Mouse (Mus musculus): ENCODE results near the gene Tfcp2. TPM values are rescaled to one million over a fixed set of nuclear protein-coding genes. Genes with fewer than 3 reads are reported as not detected.

Tfcp2 gene
- polyA plus RNA-seq (2014; fragmentation: Illumina TruSeq; extraction: RNeasy Lipid Tissue Mini Kit (QIAGEN cat#74804); ENCODE audit: low read depth, low replicate concordance) = 19.3 TPM

GRCm38 (mm10) chr15:100551326-100552307 is at the start of gene Tfcp2:
Gene Tfcp2, minus strand, starts transcription at chr15:100552008.

GRCm38 (mm10) chr15:100599276-100600046 is 47.7 kb upstream of the Tfcp2 start, which contains the start of gene Pou6f1:
Gene Pou6f1, minus strand, starts transcription at chr15:100599984.

GRCm38 (mm10) chr15:100495102-100495501 is 56.7 kb downstream of the Tfcp2 start, which contains the start of gene Csrnp2:
Gene Csrnp2, minus strand, starts transcription at chr15:100495488.

GRCm38 (mm10) chr15:100468295-100469188 is 83.3 kb downstream of the Tfcp2 start, which contains the start of gene Letmd1:
Gene Letmd1, plus strand, starts transcription at chr15:100469023.

Other genes with a start within 250 kb of the Tfcp2 start
- gene Mettl7a1, start 247.9 kb downstream of the Tfcp2 start, polyA plus RNA-seq (2014; fragmentation: Illumina TruSeq; extraction: RNeasy Lipid Tissue Mini Kit (QIAGEN cat#74804); ENCODE audit: low read depth, low replicate concordance) = 595 TPM
- gene Mettl7a3, start 217.1 kb downstream of the Tfcp2 start, polyA plus RNA-seq (2014; fragmentation: Illumina TruSeq; extraction: RNeasy Lipid Tissue Mini Kit (QIAGEN cat#74804); ENCODE audit: low read depth, low replicate concordance) = 0.52 TPM
- not detected for gene Methig1, start 198.9 kb downstream of the Tfcp2 start, polyA plus RNA-seq (2014; fragmentation: Illumina TruSeq; extraction: RNeasy Lipid Tissue Mini Kit (QIAGEN cat#74804); ENCODE audit: low read depth, low replicate concordance)
- gene Mettl7a2, start 198.8 kb downstream of the Tfcp2 start, polyA plus RNA-seq (2014; fragmentation: Illumina TruSeq; extraction: RNeasy Lipid Tissue Mini Kit (QIAGEN cat#74804); ENCODE audit: low read depth, low replicate concordance) = not detected
- gene Higd1c, start 187.5 kb downstream of the Tfcp2 start, polyA plus RNA-seq (2014; fragmentation: Illumina TruSeq; extraction: RNeasy Lipid Tissue Mini Kit (QIAGEN cat#74804); ENCODE audit: low read depth, low replicate concordance) = not detected
- gene Gm5475, start 129.9 kb downstream of the Tfcp2 start, polyA plus RNA-seq (2014; fragmentation: Illumina TruSeq; extraction: RNeasy Lipid Tissue Mini Kit (QIAGEN cat#74804); ENCODE audit: low read depth, low replicate concordance) = 0.50 TPM
- 59.2 TPM for gene Slc11a2, start 126.9 kb downstream of the Tfcp2 start, polyA plus RNA-seq (2014; fragmentation: Illumina TruSeq; extraction: RNeasy Lipid Tissue Mini Kit (QIAGEN cat#74804); ENCODE audit: low read depth, low replicate concordance)
- 33.7 TPM for gene Letmd1, start 83.0 kb downstream of the Tfcp2 start, polyA plus RNA-seq (2014; fragmentation: Illumina TruSeq; extraction: RNeasy Lipid Tissue Mini Kit (QIAGEN cat#74804); ENCODE audit: low read depth, low replicate concordance)
- gene Csrnp2, start 56.5 kb downstream of the Tfcp2 start, polyA plus RNA-seq (2014; fragmentation: Illumina TruSeq; extraction: RNeasy Lipid Tissue Mini Kit (QIAGEN cat#74804); ENCODE audit: low read depth, low replicate concordance) = 5.0 TPM
- 42.7 TPM for gene Pou6f1, start 48.0 kb upstream of the Tfcp2 start, polyA plus RNA-seq (2014; fragmentation: Illumina TruSeq; extraction: RNeasy Lipid Tissue Mini Kit (QIAGEN cat#74804); ENCODE audit: low read depth, low replicate concordance)
- 271 TPM for gene Dazap2, start 63.3 kb upstream of the Tfcp2 start, polyA plus RNA-seq (2014; fragmentation: Illumina TruSeq; extraction: RNeasy Lipid Tissue Mini Kit (QIAGEN cat#74804); ENCODE audit: low read depth, low replicate concordance)
- 77.1 TPM for gene Smagp, start 84.9 kb upstream of the Tfcp2 start, polyA plus RNA-seq (2014; fragmentation: Illumina TruSeq; extraction: RNeasy Lipid Tissue Mini Kit (QIAGEN cat#74804); ENCODE audit: low read depth, low replicate concordance)
- gene Bin2, start 117.5 kb upstream of the Tfcp2 start, polyA plus RNA-seq (2014; fragmentation: Illumina TruSeq; extraction: RNeasy Lipid Tissue Mini Kit (QIAGEN cat#74804); ENCODE audit: low read depth, low replicate concordance) = 4.3 TPM
- gene Cela1, start 135.9 kb upstream of the Tfcp2 start, polyA plus RNA-seq (2014; fragmentation: Illumina TruSeq; extraction: RNeasy Lipid Tissue Mini Kit (QIAGEN cat#74804); ENCODE audit: low read depth, low replicate concordance) = 30.0 TPM
- 5.5 TPM for gene Galnt6, start 177.4 kb upstream of the Tfcp2 start, polyA plus RNA-seq (2014; fragmentation: Illumina TruSeq; extraction: RNeasy Lipid Tissue Mini Kit (QIAGEN cat#74804); ENCODE audit: low read depth, low replicate concordance)
- 10.1 TPM for gene Slc4a8, start 209.7 kb upstream of the Tfcp2 start, polyA plus RNA-seq (2014; fragmentation: Illumina TruSeq; extraction: RNeasy Lipid Tissue Mini Kit (QIAGEN cat#74804); ENCODE audit: low read depth, low replicate concordance)